Mouse (Mus musculus): ENCODE results near the gene Slc26a10. TPM values are rescaled to one million over a fixed set of nuclear protein-coding genes. Genes with fewer than 3 reads are reported as not detected.

Slc26a10 gene
- total RNA-seq, 2 experiments from 2014 or later = 21.9 to 25.4 TPM

DNA sequence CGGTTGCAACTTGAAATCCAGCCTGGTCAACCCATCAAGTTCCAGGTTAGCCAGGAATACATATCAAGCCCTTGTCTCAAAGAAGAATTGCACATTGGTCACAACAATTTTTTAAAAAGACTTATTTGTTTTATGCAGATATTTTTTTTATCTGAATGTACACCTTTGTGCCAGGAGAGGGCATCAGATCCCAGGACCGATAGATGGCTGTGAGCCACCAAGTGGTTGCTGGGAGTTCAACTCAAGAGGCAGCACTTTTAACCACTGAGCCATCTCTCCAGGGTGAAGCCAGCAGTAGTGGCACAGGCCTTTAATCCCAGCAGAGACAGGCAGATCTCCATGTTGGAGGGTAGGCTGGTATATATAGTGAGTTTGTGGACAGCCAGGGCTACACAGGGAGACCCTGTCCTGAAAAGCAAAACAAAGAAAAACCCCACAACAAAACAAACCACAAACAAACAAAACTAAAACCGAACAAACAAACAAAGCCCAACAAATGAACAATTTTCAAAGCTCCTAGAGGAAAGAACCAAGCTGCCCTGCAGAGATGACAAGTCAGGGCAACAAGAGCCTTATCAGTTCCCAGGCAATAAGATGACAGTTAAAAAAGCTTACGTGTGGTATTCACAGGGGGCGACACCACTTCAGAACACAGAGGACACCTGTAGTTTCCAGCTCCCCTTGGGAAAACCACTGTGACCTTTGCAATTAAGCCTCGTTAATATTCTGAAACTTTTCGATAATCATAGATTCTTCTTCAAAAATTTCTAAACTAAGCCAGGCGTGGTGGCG lies 55.0 kb downstream of the Slc26a10 start:
- Histone ChIP-seq H3K27ac (no peak overlapping the region), H3K4me3 (no peak overlapping the region)
- peak; percentile 73 for TF ChIP-seq CTCF (conservative IDR thresholded peaks at IDR 0.05)
- DNase-seq (ENCODE audit: low spot score in 2 of 2) = peak; percentile 25 to 31

DNA sequence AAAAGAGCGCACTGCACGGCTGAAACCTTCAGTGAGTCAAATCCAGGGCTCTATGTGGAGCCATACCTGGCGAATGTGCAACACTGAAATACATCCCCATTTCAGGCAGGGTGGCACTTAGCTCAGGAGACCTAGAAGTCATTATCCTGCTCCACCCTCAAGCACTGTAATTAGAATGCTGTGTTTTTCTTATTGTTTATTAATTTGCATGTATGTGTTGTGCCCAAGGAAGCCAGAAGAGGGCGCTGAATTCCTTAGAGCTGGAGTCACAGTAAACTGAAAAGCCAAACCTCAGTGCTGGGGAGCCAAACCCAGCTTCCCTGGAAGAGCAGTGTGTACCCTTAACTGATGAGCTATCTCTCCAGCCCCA lies 57.0 kb downstream of the Slc26a10 start:
- Histone ChIP-seq H3K4me3 (peak overlapping the region; percentile 5; the same call in 1 of the 2 replicates), H3K27ac (peak overlapping the region; percentile 70)
- DNase-seq (ENCODE audit: low spot score in 2 of 2) = peak; percentile 78 to 80
- peak; percentile 92 for TF ChIP-seq CTCF (conservative IDR thresholded peaks at IDR 0.05)

DNA sequence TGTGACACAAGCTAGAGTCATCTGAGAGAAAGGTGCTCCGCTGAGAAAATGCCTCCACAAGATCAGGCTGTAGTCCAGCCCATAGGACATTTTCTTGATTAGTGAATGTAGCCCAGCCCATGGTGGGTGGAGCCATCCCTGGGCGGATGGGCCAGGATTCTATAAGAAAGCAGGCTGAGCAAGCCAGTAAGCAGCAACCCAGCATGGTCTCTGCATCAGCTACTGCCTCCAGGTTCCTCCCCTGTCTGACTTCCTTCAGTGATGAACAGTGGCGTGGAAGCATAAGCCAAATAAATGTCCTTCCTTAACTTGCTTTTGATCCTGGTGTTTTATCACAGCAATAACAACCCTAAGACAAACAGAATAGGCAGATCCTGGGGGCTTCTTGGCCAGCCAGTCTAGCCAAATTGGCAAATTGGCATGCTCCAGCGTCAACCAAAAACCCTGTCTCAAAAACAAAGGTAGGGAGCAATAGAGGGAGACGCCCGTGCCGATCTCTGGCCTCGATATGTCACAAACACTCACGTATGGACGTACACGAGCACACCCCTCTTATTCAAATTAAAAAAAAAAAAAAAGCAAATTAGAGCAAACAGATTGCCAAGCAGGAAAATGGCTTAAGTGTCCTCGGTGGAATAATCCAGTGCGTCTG lies 57.5 kb downstream of the Slc26a10 start:
- no peak for TF ChIP-seq CTCF (conservative IDR thresholded peaks at IDR 0.05)
- peak overlapping the region; percentile 70 for H3K27ac ChIP-seq
- DNase-seq (ENCODE audit: low spot score in 2 of 2) = peak; percentile 27 to 42
- H3K4me3 ChIP-seq = peak overlapping the region; percentile 5; the same call in 1 of the 2 replicates

DNA sequence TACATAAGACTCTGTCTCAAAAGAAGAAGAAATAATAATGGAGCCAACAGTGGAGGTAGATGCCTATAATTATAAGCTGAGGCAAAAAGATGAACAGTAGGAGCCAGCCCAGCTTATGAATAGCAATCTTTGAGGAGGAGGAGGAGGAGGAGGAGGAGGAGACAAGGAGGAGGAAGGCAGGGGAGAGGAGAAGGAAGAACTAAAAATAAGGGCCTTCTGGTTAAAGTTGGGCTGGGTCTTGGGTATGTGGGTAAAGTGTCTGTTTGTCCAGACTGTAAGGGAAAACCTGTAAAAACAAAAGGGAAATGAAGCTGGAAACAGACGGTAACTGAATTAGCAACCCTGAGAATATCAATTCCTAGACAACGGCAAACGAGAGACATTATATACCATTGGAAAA lies 58.4 kb downstream of the Slc26a10 start:
- Histone ChIP-seq H3K4me3 (no peak overlapping the region), H3K27ac (peak overlapping the region; percentile 70; the same call in 1 of the 2 replicates)
- TF ChIP-seq CTCF (conservative IDR thresholded peaks at IDR 0.05) = no peak
- DNase-seq (ENCODE audit: low spot score in 2 of 2) = no peak

Other genes starting within 250 kb of the Slc26a10 start
- gene Ctdsp2, start 201.9 kb downstream of the Slc26a10 start, total RNA-seq (2021) = 100 to 1,000 TPM; 106 to 116 TPM
- gene Avil, start 179.9 kb downstream of the Slc26a10 start, total RNA-seq (2021) = under 1 TPM; 0.32 to 0.87 TPM
- 10 to 100 TPM; 29.7 to 30.1 TPM for gene Tsfm, start 149.8 kb downstream of the Slc26a10 start, total RNA-seq (2021)
- gene Mettl1, start 139.2 kb downstream of the Slc26a10 start, total RNA-seq (2021) = 10 to 100 TPM; 12.7 to 14.0 TPM
- gene Eef1akmt3, start 139.1 kb downstream of the Slc26a10 start, total RNA-seq (2021) = under 1 TPM; 0.12 to 0.20 TPM
- 1 to 10 TPM; 1.0 to 1.1 TPM for gene Cyp27b1, start 132.4 kb downstream of the Slc26a10 start, total RNA-seq (2021)
- 10 to 100 TPM; 19.8 TPM for gene March9, start 120.5 kb downstream of the Slc26a10 start, total RNA-seq (2021)
- 10 to 100 TPM; 84.6 to 94.8 TPM for gene Cdk4, start 117.1 kb downstream of the Slc26a10 start, total RNA-seq (2021)
- gene Tspan31, start 110.4 kb downstream of the Slc26a10 start, total RNA-seq (2021) = 10 to 100 TPM; 57.2 to 62.1 TPM
- gene Agap2, start 105.4 kb downstream of the Slc26a10 start, total RNA-seq (2021) = 100 to 1,000 TPM; 820 to 844 TPM
- gene Os9, start 59.5 kb downstream of the Slc26a10 start, total RNA-seq (2021) = 100 to 1,000 TPM; 100 to 102 TPM
- gene B4galnt1, start 15.4 kb downstream of the Slc26a10 start, total RNA-seq (2021) = 100 to 1,000 TPM; 116 to 123 TPM
- gene Arhgef25, start 9.4 kb upstream of the Slc26a10 start, total RNA-seq (2021) = 100 to 1,000 TPM; 395 to 408 TPM
- 100 to 1,000 TPM; 227 to 255 TPM for gene Dtx3, start 15.1 kb upstream of the Slc26a10 start, total RNA-seq (2021)
- 10 to 100 TPM; 98.0 to 98.6 TPM for gene Pip4k2c, start 30.9 kb upstream of the Slc26a10 start, total RNA-seq (2021)
- 100 to 1,000 TPM; 715 to 773 TPM for gene Kif5a, start 82.7 kb upstream of the Slc26a10 start, total RNA-seq (2021)
- gene Dctn2, start 85.7 kb upstream of the Slc26a10 start, total RNA-seq (2021) = 100 to 1,000 TPM; 259 to 272 TPM
- 10 to 100 TPM; 54.3 to 60.6 TPM for gene Mbd6, start 108.4 kb upstream of the Slc26a10 start, total RNA-seq (2021)
- gene Mars, start 131.1 kb upstream of the Slc26a10 start, total RNA-seq (2021) = 10 to 100 TPM; 55.6 to 60.0 TPM
- gene Arhgap9, start 141.3 kb upstream of the Slc26a10 start, total RNA-seq (2021) = under 1 TPM; 0.56 to 0.79 TPM
- gene Gli1, start 161.3 kb upstream of the Slc26a10 start, total RNA-seq (2021) = 1 to 10 TPM; 2.5 to 3.1 TPM
- not detected for gene Inhbe, start 173.8 kb upstream of the Slc26a10 start, total RNA-seq (2021)
- not detected for gene Inhbc, start 189.8 kb upstream of the Slc26a10 start, total RNA-seq (2021)
- 100 to 1,000 TPM; 153 to 170 TPM for gene R3hdm2, start 199.7 kb upstream of the Slc26a10 start, total RNA-seq (2021)

Data from layer of hippocampus, adult 2 months (tissue).